10 mouse cellular contexts compared by ENCODE assay signal in genomic region chr4:150234599-150235327, GRCm38 (mm10). TPM values are rescaled to one million over a fixed set of nuclear protein-coding genes. Genes with fewer than 3 reads are reported as not detected.
DNase-seq lines count a peak whose midpoint lies in the region; ATAC-seq and TF ChIP-seq lines count a peak whose summit lies in the region.
"Had no signal": no experiment of that assay in that cellular context is flagged by ENCODE, and none has a peak within 500 bp of the region (broad histone marks: within the 10 kb centered on the region; RNA-seq: fewer than 3 reads in every experiment).

No protein-coding gene starts in this region.

- TF ChIP-seq POLR2A in kidney, adult 2 months (IDR thresholded peaks at IDR 0.05; ENCODE audit: low read depth, low read length), result no peak

- TF ChIP-seq CTCF in kidney, adult 2 months (conservative IDR thresholded peaks at IDR 0.05; ENCODE audit: insufficient read depth, insufficient read length, low read depth, low read length), result no peak

- H3K9ac ChIP-seq in kidney, embryonic 16.5 days (replicated peaks; ENCODE audit: low read length), result no peak overlapping the region
- no peak overlapping the region for H3K9ac ChIP-seq in forebrain, embryonic 14.5 days (ENCODE audit: low read length)
- H3K9ac ChIP-seq in midbrain, embryonic 12.5 days (replicated peaks), result no peak overlapping the region

- peaks cover 52% of the 10 kb centered on the region for H3K4me1 ChIP-seq in kidney, embryonic 16.5 days (ENCODE audit: insufficient read depth, low read length)
- H3K4me1 ChIP-seq in kidney, adult 2 months (ENCODE audit: control insufficient read depth, insufficient read depth, low read length), result peaks cover 29% of the 10 kb centered on the region
- peaks cover 29% of the 10 kb centered on the region for H3K4me1 ChIP-seq in forebrain, embryonic 14.5 days (ENCODE audit: control insufficient read depth, insufficient read depth, low read length)
- H3K4me1 ChIP-seq in midbrain, embryonic 12.5 days, result peaks cover 53% of the 10 kb centered on the region

- no peak overlapping the region for H3K4me3 ChIP-seq in kidney, embryonic 16.5 days (ENCODE audit: low read length)
- no peak overlapping the region for H3K4me3 ChIP-seq in kidney, adult 2 months (ENCODE audit: insufficient read depth, low read depth, low read length)
- no peak overlapping the region for H3K4me3 ChIP-seq in forebrain, embryonic 14.5 days (ENCODE audit: low read depth, low read length)
- no peak overlapping the region for H3K4me3 ChIP-seq in midbrain, embryonic 12.5 days

- no peak overlapping the region for H3K4me2 ChIP-seq in kidney, embryonic 16.5 days (replicated peaks; ENCODE audit: low read depth, low read length)
- no peak overlapping the region for H3K4me2 ChIP-seq in forebrain, embryonic 14.5 days (ENCODE audit: low read length)
- no peak overlapping the region for H3K4me2 ChIP-seq in midbrain, embryonic 12.5 days (replicated peaks)

- ATAC-seq in kidney, embryonic 16.5 days (ENCODE audit: low FRiP score, low TSS enrichment), result no peak
- ATAC-seq in forebrain, embryonic 14.5 days, result no peak
- no peak for ATAC-seq in midbrain, embryonic 12.5 days (ENCODE audit: low FRiP score, low read depth)

- 36% methylated on average over 8 of the region's 8 CpGs for WGBS in kidney, embryonic 16.5 days
- WGBS in kidney, adult 2 months, result 67% methylated on average over 8 of the region's 8 CpGs
- 18% methylated on average over 8 of the region's 8 CpGs for WGBS in forebrain, embryonic 14.5 days
- 46% methylated on average over 8 of the region's 8 CpGs for WGBS in midbrain, embryonic 12.5 days

- peak overlapping the region; percentile 45 for H3K27ac ChIP-seq in kidney, embryonic 16.5 days (ENCODE audit: low read length)
- no peak overlapping the region for H3K27ac ChIP-seq in kidney, adult 2 months (ENCODE audit: insufficient read depth, low read depth, low read length)
- H3K27ac ChIP-seq in forebrain, embryonic 14.5 days (ENCODE audit: low read depth, low read length), result peak overlapping the region; percentile 17
- H3K27ac ChIP-seq in midbrain, embryonic 12.5 days (replicated peaks), result peak overlapping the region; percentile 46

- no peak for DNase-seq in kidney, adult 2 months
- DNase-seq in brain, adult 2 months (ENCODE audit: low read depth, low spot score), result peak; percentile 77
- no peak for DNase-seq in forebrain, embryonic 14.5 days (ENCODE audit: low spot score)
- DNase-seq in ovary, postnatal 10 days (ENCODE audit: low spot score), result no peak
- no peak for DNase-seq in yolk sac, embryonic 10.5 days (ENCODE audit: low spot score)
- no peak for DNase-seq in left cerebral cortex, adult 8-10 months (ENCODE audit: low spot score in 2 of 2)
- DNase-seq: gastrocnemius, postnatal 10 days; lung, adult 18-20 months had no signal

- no peaks in the 10 kb centered on the region for H3K9me3 ChIP-seq in kidney, embryonic 16.5 days (ENCODE audit: low read length)
- H3K9me3 ChIP-seq in forebrain, embryonic 14.5 days (replicated peaks; ENCODE audit: control insufficient read depth, low read length), result no peaks in the 10 kb centered on the region
- no peaks in the 10 kb centered on the region for H3K9me3 ChIP-seq in midbrain, embryonic 12.5 days

- 0 out of 2 replicates have a peak, but pooled peaks cover 3% of the 10 kb centered on the region for H3K36me3 ChIP-seq in kidney, embryonic 16.5 days (ENCODE audit: insufficient read depth, low read length)
- H3K36me3 ChIP-seq in kidney, adult 2 months (ENCODE audit: control insufficient read depth, insufficient read depth, low read length), result no peaks in the 10 kb centered on the region; the same call in 1 of the 2 replicates
- no peaks in the 10 kb centered on the region for H3K36me3 ChIP-seq in forebrain, embryonic 14.5 days (ENCODE audit: control insufficient read depth, insufficient read depth, low read length)
- H3K36me3 ChIP-seq in midbrain, embryonic 12.5 days, result no peaks in the 10 kb centered on the region

- H3K27me3 ChIP-seq in kidney, embryonic 16.5 days (ENCODE audit: insufficient read depth, low read length), result no peaks in the 10 kb centered on the region
- no peaks in the 10 kb centered on the region for H3K27me3 ChIP-seq in kidney, adult 2 months (replicated peaks; ENCODE audit: control insufficient read depth, insufficient read depth, low read length)
- no peaks in the 10 kb centered on the region for H3K27me3 ChIP-seq in forebrain, embryonic 14.5 days (replicated peaks; ENCODE audit: control insufficient read depth, insufficient read depth, low read length)
- H3K27me3 ChIP-seq in midbrain, embryonic 12.5 days, result 0 out of 2 replicates have a peak, but pooled peaks cover 13% of the 10 kb centered on the region

RNA-seq across cellular contexts. Expression of gene Eno1, which starts 1.8 kb away (rescaled TPM):
- polyA plus RNA-seq in kidney, embryonic 16.5 days (2015; fragmentation: Nextera tagmentation; extraction: Ambion mirVana), result 1,990 and 2,045 TPM in 2 replicates
- 630 and 636 TPM in 2 replicates for polyA plus RNA-seq in kidney, adult 2 months (2012; rRNA removed)
- polyA plus RNA-seq in forebrain, embryonic 14.5 days (2014; fragmentation: Nextera tagmentation; extraction: Ambion mirVana), result 958 and 988 TPM in 2 replicates
- polyA plus RNA-seq in midbrain, embryonic 12.5 days (2016; fragmentation: Nextera tagmentation; extraction: Ambion mirVana), result 1,057 and 1,083 TPM in 2 replicates
- total RNA-seq in left cerebral cortex, adult 8-10 months (2022), result 100 to 1,000 TPM; 450 to 494 (median 470) TPM

RNA-seq across cellular contexts. Expression of gene Car6, which starts 33.6 kb away (rescaled TPM):
- 0.29 TPM in 1 of 2 replicates, not detected in the other for polyA plus RNA-seq in kidney, embryonic 16.5 days (2015; fragmentation: Nextera tagmentation; extraction: Ambion mirVana)
- not detected in 2 replicates for polyA plus RNA-seq in kidney, adult 2 months (2012; rRNA removed)
- not detected in 2 replicates for polyA plus RNA-seq in forebrain, embryonic 14.5 days (2014; fragmentation: Nextera tagmentation; extraction: Ambion mirVana)
- not detected in 2 replicates for polyA plus RNA-seq in midbrain, embryonic 12.5 days (2016; fragmentation: Nextera tagmentation; extraction: Ambion mirVana)
- not detected for total RNA-seq in left cerebral cortex, adult 8-10 months (2022)
- total RNA-seq: gastrocnemius, postnatal 10 days had no signal

RNA-seq across cellular contexts. Expression of gene Rere, which starts 46.7 kb away (rescaled TPM):
- polyA plus RNA-seq in kidney, embryonic 16.5 days (2015; fragmentation: Nextera tagmentation; extraction: Ambion mirVana), result 30.7 and 40.6 TPM in 2 replicates
- polyA plus RNA-seq in kidney, adult 2 months (2012; rRNA removed), result 45.6 and 58.8 TPM in 2 replicates
- polyA plus RNA-seq in forebrain, embryonic 14.5 days (2014; fragmentation: Nextera tagmentation; extraction: Ambion mirVana), result 21.2 and 25.1 TPM in 2 replicates
- 50.7 and 59.1 TPM in 2 replicates for polyA plus RNA-seq in midbrain, embryonic 12.5 days (2016; fragmentation: Nextera tagmentation; extraction: Ambion mirVana)
- total RNA-seq in left cerebral cortex, adult 8-10 months (2022), result 100 to 1,000 TPM in 1 of 4 experiments, 10 to 100 TPM in 3; 86.6 to 105 (median 93.5) TPM
